Mouse (Mus musculus): ENCODE results near the gene Parvg.

Parvg gene

DNA sequence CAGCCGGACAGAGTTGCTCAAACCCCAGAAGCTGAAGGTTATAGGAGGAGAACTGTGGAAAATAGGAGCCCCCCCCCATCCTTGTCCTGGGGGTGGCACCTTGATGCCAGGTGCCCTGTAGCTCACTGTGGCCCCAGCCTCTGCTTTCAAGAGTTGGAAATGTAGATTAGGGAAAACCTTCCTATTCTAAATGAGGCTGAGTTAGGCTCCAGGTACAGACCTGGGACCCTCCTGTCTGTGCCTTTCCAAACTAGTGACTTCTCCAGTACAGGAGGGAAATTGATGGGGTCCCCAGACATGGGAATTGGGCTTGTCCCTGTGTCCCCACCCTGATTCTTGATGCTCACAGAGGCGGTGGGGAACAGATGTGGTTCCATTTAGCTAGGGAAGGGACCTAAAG lies 23.2 kb upstream of the Parvg start:
- peaks cover 53% of the 10 kb centered on the region for H3K36me3 ChIP-seq (ENCODE audit: insufficient read depth, low read length)
- H3K9me3 ChIP-seq (ENCODE audit: low read length) = no peaks in the 10 kb centered on the region
- peaks cover 65% of the 10 kb centered on the region for H3K4me1 ChIP-seq (replicated peaks; ENCODE audit: low read depth, low read length)
- H3K27me3 ChIP-seq (ENCODE audit: insufficient read depth, low read length) = no peaks in the 10 kb centered on the region
- H3K4me3 ChIP-seq (replicated peaks; ENCODE audit: low read length) = 0 out of 2 replicates have a peak overlapping the region, but pooled peaks have one; percentile 1
- TF ChIP-seq NANOG (IDR thresholded peaks at IDR 0.05; ENCODE audit: borderline replicate concordance, low read length) = no peak
- TF ChIP-seq CTCF (conservative IDR thresholded peaks at IDR 0.05; ENCODE audit: low read length) = no peak
- no peak for TF ChIP-seq POU5F1 (IDR thresholded peaks at IDR 0.05; ENCODE audit: borderline replicate concordance, low read length)

DNA sequence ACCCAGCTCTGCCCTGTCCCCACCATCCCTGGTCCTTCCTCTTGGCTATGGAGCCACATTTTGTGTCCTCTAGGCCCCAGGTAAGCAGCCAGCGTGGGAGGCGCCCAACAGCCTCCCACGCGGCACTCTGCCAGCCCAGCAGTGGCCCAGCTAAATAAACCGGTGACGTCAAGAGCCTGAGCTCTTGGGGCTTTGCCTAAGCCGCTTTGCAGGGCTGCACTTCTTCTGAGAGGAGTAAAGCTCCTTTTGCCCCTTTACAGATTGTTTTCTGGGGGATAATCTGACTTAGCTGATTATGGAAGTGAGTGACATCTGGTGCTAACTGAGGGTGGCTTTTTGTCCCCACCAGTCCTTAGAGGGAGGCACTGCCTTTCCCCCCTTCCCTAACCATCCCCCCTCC lies 22.8 kb upstream of the Parvg start:
- no peak for TF ChIP-seq CTCF (conservative IDR thresholded peaks at IDR 0.05; ENCODE audit: low read length)
- TF ChIP-seq POU5F1 (IDR thresholded peaks at IDR 0.05; ENCODE audit: borderline replicate concordance, low read length) = no peak
- TF ChIP-seq NANOG (IDR thresholded peaks at IDR 0.05; ENCODE audit: borderline replicate concordance, low read length) = no peak
- no peaks in the 10 kb centered on the region for H3K27me3 ChIP-seq (ENCODE audit: insufficient read depth, low read length)
- no peaks in the 10 kb centered on the region for H3K9me3 ChIP-seq (ENCODE audit: low read length)
- H3K4me1 ChIP-seq (replicated peaks; ENCODE audit: low read depth, low read length) = peaks cover 65% of the 10 kb centered on the region
- H3K36me3 ChIP-seq (ENCODE audit: insufficient read depth, low read length) = peaks cover 53% of the 10 kb centered on the region
- no peak overlapping the region for H3K4me3 ChIP-seq (replicated peaks; ENCODE audit: low read length)

DNA sequence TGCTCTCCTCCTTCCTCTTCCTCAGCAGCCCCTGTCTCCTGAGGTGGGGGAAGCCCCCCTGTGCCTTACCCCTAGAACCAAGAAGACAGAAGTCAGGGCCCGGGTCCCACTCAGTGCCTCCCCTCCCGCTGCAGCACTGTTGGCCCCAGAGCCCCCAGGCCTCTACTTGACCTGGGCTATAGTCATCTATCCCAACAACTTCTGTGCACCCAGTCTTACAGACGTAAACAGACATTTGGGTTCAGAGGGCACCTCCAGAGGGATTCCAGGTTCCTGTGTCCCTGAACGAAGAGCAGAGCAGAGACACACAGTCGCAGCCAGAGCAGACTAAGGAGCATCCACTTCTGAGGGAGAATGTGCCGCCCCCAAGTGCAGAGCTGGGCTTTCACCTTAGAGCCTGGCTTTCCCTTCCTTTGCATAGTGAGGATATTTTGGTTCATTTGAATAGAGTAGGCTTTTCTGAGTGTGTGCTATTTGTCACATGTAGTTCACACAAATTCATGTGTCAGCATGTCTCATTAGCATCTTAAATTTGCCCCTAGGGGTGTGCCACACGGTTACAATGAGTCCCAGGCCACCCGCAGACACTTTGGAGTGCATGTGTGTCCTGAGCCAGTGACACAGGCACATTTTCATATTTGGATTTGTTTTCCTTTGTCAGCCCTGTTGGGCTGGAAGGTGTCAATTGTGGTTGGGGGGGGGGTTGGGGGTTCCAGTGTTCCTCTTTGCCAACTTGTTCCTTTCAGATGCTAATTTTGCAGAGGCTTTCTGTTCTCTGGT lies 22.0 kb upstream of the Parvg start:
- Histone ChIP-seq H3K9me3 (ENCODE audit: low read length) (no peaks in the 10 kb centered on the region), H3K4me3 (replicated peaks; ENCODE audit: low read length) (no peak overlapping the region), H3K36me3 (ENCODE audit: insufficient read depth, low read length) (peaks cover 48% of the 10 kb centered on the region), H3K4me1 (replicated peaks; ENCODE audit: low read depth, low read length) (peaks cover 65% of the 10 kb centered on the region), H3K27me3 (ENCODE audit: insufficient read depth, low read length) (no peaks in the 10 kb centered on the region)
- TF ChIP-seq NANOG (IDR thresholded peaks at IDR 0.05; ENCODE audit: borderline replicate concordance, low read length) (no peak), CTCF (conservative IDR thresholded peaks at IDR 0.05; ENCODE audit: low read length) (no peak)

- H3K36me3 ChIP-seq (ENCODE audit: insufficient read depth, low read length) = peaks cover 53% of the 10 kb centered on the region
- H3K27me3 ChIP-seq (ENCODE audit: insufficient read depth, low read length) = no peaks in the 10 kb centered on the region
- no peaks in the 10 kb centered on the region for H3K9me3 ChIP-seq (ENCODE audit: low read length)
- H3K4me1 ChIP-seq (replicated peaks; ENCODE audit: low read depth, low read length) = peaks cover 59% of the 10 kb centered on the region
- H3K4me3 ChIP-seq (replicated peaks; ENCODE audit: low read length) = 0 out of 2 replicates have a peak overlapping the region, but pooled peaks have one; percentile 23
- no peak for TF ChIP-seq NANOG (IDR thresholded peaks at IDR 0.05; ENCODE audit: borderline replicate concordance, low read length)
- TF ChIP-seq CTCF (conservative IDR thresholded peaks at IDR 0.05; ENCODE audit: low read length) = no peak
- no peak for TF ChIP-seq POU5F1 (IDR thresholded peaks at IDR 0.05; ENCODE audit: borderline replicate concordance, low read length)
Measured at GRCm38 (mm10) chr15:84303264-84303663, 20.6 kb upstream of the Parvg start.

- no peak overlapping the region for H3K4me3 ChIP-seq (replicated peaks; ENCODE audit: low read length)
- peaks cover 52% of the 10 kb centered on the region for H3K36me3 ChIP-seq (ENCODE audit: insufficient read depth, low read length)
- H3K9me3 ChIP-seq (ENCODE audit: low read length) = no peaks in the 10 kb centered on the region
- no peaks in the 10 kb centered on the region for H3K27me3 ChIP-seq (ENCODE audit: insufficient read depth, low read length)
- TF ChIP-seq CTCF (conservative IDR thresholded peaks at IDR 0.05; ENCODE audit: low read length) (no peak), NANOG (IDR thresholded peaks at IDR 0.05; ENCODE audit: borderline replicate concordance, low read length) (no peak), POU5F1 (IDR thresholded peaks at IDR 0.05; ENCODE audit: borderline replicate concordance, low read length) (no peak)
- peaks cover 44% of the 10 kb centered on the region for H3K4me1 ChIP-seq (replicated peaks; ENCODE audit: low read depth, low read length)
Measured at GRCm38 (mm10) chr15:84305333-84305732, 18.5 kb upstream of the Parvg start.

DNA sequence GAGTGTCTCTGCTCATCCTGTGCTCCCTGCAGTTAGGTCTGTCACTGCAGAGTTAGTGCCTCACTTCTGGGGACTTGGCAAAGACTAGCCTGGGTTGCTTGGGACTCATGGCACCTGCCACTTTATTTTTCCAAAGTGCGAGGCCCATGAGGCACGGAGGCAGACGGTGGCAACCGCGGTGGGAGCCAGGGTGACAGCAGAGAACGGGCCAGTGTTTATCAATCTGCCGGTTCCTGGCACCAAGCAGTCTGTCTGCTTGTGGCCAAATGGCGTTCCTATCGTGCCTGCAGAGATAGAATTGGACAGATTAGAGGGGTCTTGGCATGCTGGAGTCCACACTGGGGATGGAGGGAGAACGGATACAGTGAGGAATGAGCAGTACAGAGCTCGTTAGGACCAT lies 13.6 kb upstream of the Parvg start:
- H3K4me1 ChIP-seq (replicated peaks; ENCODE audit: low read depth, low read length) = peaks cover 56% of the 10 kb centered on the region
- H3K4me3 ChIP-seq (replicated peaks; ENCODE audit: low read length) = no peak overlapping the region
- TF ChIP-seq CTCF (conservative IDR thresholded peaks at IDR 0.05; ENCODE audit: low read length) (no peak), NANOG (IDR thresholded peaks at IDR 0.05; ENCODE audit: borderline replicate concordance, low read length) (no peak), POU5F1 (IDR thresholded peaks at IDR 0.05; ENCODE audit: borderline replicate concordance, low read length) (no peak)
- H3K27me3 ChIP-seq (ENCODE audit: insufficient read depth, low read length) = no peaks in the 10 kb centered on the region
- H3K36me3 ChIP-seq (ENCODE audit: insufficient read depth, low read length) = peaks cover 55% of the 10 kb centered on the region
- 0 out of 2 replicates have a peak, but pooled peaks cover 3% of the 10 kb centered on the region for H3K9me3 ChIP-seq (ENCODE audit: low read length)

GRCm38 (mm10) chr15:84311295-84312085 lies 12.3 kb upstream of the Parvg start:
- no peak for TF ChIP-seq CTCF (conservative IDR thresholded peaks at IDR 0.05; ENCODE audit: low read length)
- TF ChIP-seq NANOG (IDR thresholded peaks at IDR 0.05; ENCODE audit: borderline replicate concordance, low read length) = no peak
- no peak for TF ChIP-seq POU5F1 (IDR thresholded peaks at IDR 0.05; ENCODE audit: borderline replicate concordance, low read length)
- Histone ChIP-seq H3K27me3 (ENCODE audit: insufficient read depth, low read length) (no peaks in the 10 kb centered on the region), H3K4me3 (replicated peaks; ENCODE audit: low read length) (no peak overlapping the region), H3K4me1 (replicated peaks; ENCODE audit: low read depth, low read length) (peaks cover 64% of the 10 kb centered on the region), H3K9me3 (ENCODE audit: low read length) (0 out of 2 replicates have a peak, but pooled peaks cover 3% of the 10 kb centered on the region), H3K36me3 (ENCODE audit: insufficient read depth, low read length) (peaks cover 51% of the 10 kb centered on the region)

- Histone ChIP-seq H3K36me3 (ENCODE audit: insufficient read depth, low read length) (peaks cover 42% of the 10 kb centered on the region), H3K4me1 (replicated peaks; ENCODE audit: low read depth, low read length) (peaks cover 63% of the 10 kb centered on the region), H3K27me3 (ENCODE audit: insufficient read depth, low read length) (no peaks in the 10 kb centered on the region), H3K9me3 (ENCODE audit: low read length) (0 out of 2 replicates have a peak, but pooled peaks cover 3% of the 10 kb centered on the region), H3K4me3 (replicated peaks; ENCODE audit: low read length) (no peak overlapping the region)
- TF ChIP-seq POU5F1 (IDR thresholded peaks at IDR 0.05; ENCODE audit: borderline replicate concordance, low read length) = no peak
- no peak for TF ChIP-seq NANOG (IDR thresholded peaks at IDR 0.05; ENCODE audit: borderline replicate concordance, low read length)
- no peak for TF ChIP-seq CTCF (conservative IDR thresholded peaks at IDR 0.05; ENCODE audit: low read length)
Measured at GRCm38 (mm10) chr15:84312878-84313565, 10.8 kb upstream of the Parvg start.
